Mouse (Mus musculus) intestine, embryonic 15.5 days (tissue): ENCODE measurements at regions not wholly inside any gene's neighbourhood (a gene's known extent, or its start where the extent isn't known, plus 50 kb on each side); places are given as distances from the start of the nearest gene placed in this dataset.
"Not testable (repeated sequence)": the region's sequence is repeated elsewhere in the genome, so short reads cannot be mapped to it uniquely, and the experiment has no call there.

Experiments
- ATAC-seq: fragments of 200-750 bp; cut with Nextera tagmentation; 2 replicates; pipeline ENCODE4 v1.8.0; 2017; ENCODE audit warnings: moderate TSS enrichment, moderate library complexity
- H3K27ac ChIP-seq: fragments of 300-500 bp; sonication (generic); 2 replicates; pipeline ENCODE4 v1.5.1; 2015; ENCODE audit warnings: mild to moderate bottlenecking, inconsistent platforms
- H3K27me3 ChIP-seq: fragments of 300-500 bp; sonication (generic); replicated peaks from 2 replicates; pipeline ENCODE4 v1.6.1; 2015; ENCODE audit warnings: inconsistent platforms
- H3K36me3 ChIP-seq: fragments of 300-500 bp; sonication (generic); 2 replicates; pipeline ENCODE4 v1.6.1; 2015; ENCODE audit warnings: inconsistent platforms
- H3K4me1 ChIP-seq: fragments of 300-500 bp; sonication (generic); replicated peaks from 2 replicates; pipeline ENCODE4 v1.6.1; 2015; ENCODE audit warnings: inconsistent platforms
- H3K4me2 ChIP-seq: fragments of 300-500 bp; sonication (generic); replicated peaks from 2 replicates; pipeline ENCODE4 v1.6.1; 2015; ENCODE audit warnings: mild to moderate bottlenecking, inconsistent platforms
- H3K4me3 ChIP-seq: fragments of 300-500 bp; sonication (generic); replicated peaks from 2 replicates; pipeline ENCODE4 v1.5.1; 2015; ENCODE audit warnings: inconsistent platforms
- H3K9ac ChIP-seq: fragments of 300-500 bp; sonication (generic); 2 replicates; pipeline ENCODE4 v1.6.1; 2015; ENCODE audit warnings: inconsistent platforms
- H3K9me3 ChIP-seq: fragments of 300-500 bp; sonication (generic); 2 replicates; pipeline ENCODE4 v1.6.1; 2016; ENCODE audit warnings: inconsistent platforms
- WGBS: fragments of 180-500 bp; shearing (Covaris S2); methylation state at CpG from one replicate; pipeline ENCODE4 v1.1.7; 2015; 5-methylcytosine and 5-hydroxymethylcytosine counted together

GRCm38 (mm10) chr6:89125916-89126315 is 223.9 kb downstream of the Tpra1 start:
- no peak overlapping the region for H3K27ac ChIP-seq
- no peaks in the 10 kb centered on the region for H3K9me3 ChIP-seq
- ATAC-seq, result no peak
- H3K4me2 ChIP-seq, result no peak overlapping the region
- no peaks in the 10 kb centered on the region for H3K27me3 ChIP-seq
- H3K9ac ChIP-seq, result no peak overlapping the region
- H3K4me1 ChIP-seq, result no peaks in the 10 kb centered on the region
- H3K4me3 ChIP-seq, result no peak overlapping the region
- WGBS, result 49% methylated on average over 9 of the region's 9 CpGs
- H3K36me3 ChIP-seq, result no peaks in the 10 kb centered on the region

- not testable (repeated sequence) for H3K4me3 ChIP-seq, H3K36me3 ChIP-seq, ATAC-seq, H3K27ac ChIP-seq, H3K4me2 ChIP-seq, H3K9me3 ChIP-seq, H3K4me1 ChIP-seq, H3K9ac ChIP-seq, H3K27me3 ChIP-seq
- 48% methylated on average over 5 of the region's 5 CpGs for WGBS
Measured at GRCm38 (mm10) chr6:89128141-89128540, 226.1 kb downstream of the Tpra1 start.

- Histone ChIP-seq H3K36me3 (no peaks in the 10 kb centered on the region), H3K4me1 (no peaks in the 10 kb centered on the region), H3K4me2 (no peak overlapping the region), H3K27me3 (no peaks in the 10 kb centered on the region), H3K27ac (no peak overlapping the region), H3K9ac (no peak overlapping the region), H3K4me3 (no peak overlapping the region), H3K9me3 (no peaks in the 10 kb centered on the region)
- no peak for ATAC-seq
- 83% methylated on average over 3 of the region's 3 CpGs for WGBS
Measured at GRCm38 (mm10) chr6:89140469-89140868, 222.0 kb downstream of the Plxna1 start.

GRCm38 (mm10) chr6:89153027-89153662 is 209.3 kb downstream of the Plxna1 start:
- WGBS, result 58% methylated on average over 11 of the region's 11 CpGs
- H3K9me3 ChIP-seq, result no peaks in the 10 kb centered on the region
- H3K36me3 ChIP-seq, result no peaks in the 10 kb centered on the region
- no peak overlapping the region for H3K4me3 ChIP-seq
- no peak for ATAC-seq
- H3K27ac ChIP-seq, result no peak overlapping the region
- no peaks in the 10 kb centered on the region for H3K4me1 ChIP-seq
- H3K4me2 ChIP-seq, result no peak overlapping the region
- no peaks in the 10 kb centered on the region for H3K27me3 ChIP-seq
- H3K9ac ChIP-seq, result no peak overlapping the region

- Histone ChIP-seq H3K9ac (no peak overlapping the region), H3K27ac (no peak overlapping the region), H3K4me1 (no peaks in the 10 kb centered on the region), H3K27me3 (no peaks in the 10 kb centered on the region), H3K9me3 (no peaks in the 10 kb centered on the region), H3K36me3 (no peaks in the 10 kb centered on the region), H3K4me3 (no peak overlapping the region), H3K4me2 (no peak overlapping the region)
- ATAC-seq, result no peak
- 81% methylated on average over 1 of the region's 1 CpGs for WGBS
Measured at GRCm38 (mm10) chr6:89157501-89157900, 204.9 kb downstream of the Plxna1 start.

GRCm38 (mm10) chr6:89160051-89160450 is 202.4 kb downstream of the Plxna1 start:
- 74% methylated on average over 7 of the region's 7 CpGs for WGBS
- H3K9ac ChIP-seq, result no peak overlapping the region
- H3K4me2 ChIP-seq, result no peak overlapping the region
- no peak overlapping the region for H3K27ac ChIP-seq
- ATAC-seq, result no peak
- no peaks in the 10 kb centered on the region for H3K27me3 ChIP-seq
- H3K9me3 ChIP-seq, result no peaks in the 10 kb centered on the region
- H3K4me3 ChIP-seq, result no peak overlapping the region
- no peaks in the 10 kb centered on the region for H3K4me1 ChIP-seq
- no peaks in the 10 kb centered on the region for H3K36me3 ChIP-seq

GRCm38 (mm10) chr6:89161746-89162145 is 200.7 kb downstream of the Plxna1 start:
- Histone ChIP-seq H3K9ac (no peak overlapping the region), H3K4me2 (no peak overlapping the region), H3K4me3 (no peak overlapping the region), H3K27ac (no peak overlapping the region), H3K9me3 (no peaks in the 10 kb centered on the region), H3K27me3 (no peaks in the 10 kb centered on the region), H3K4me1 (no peaks in the 10 kb centered on the region), H3K36me3 (no peaks in the 10 kb centered on the region)
- 76% methylated on average over 1 of the region's 1 CpGs for WGBS
- ATAC-seq, result no peak

- no peak for ATAC-seq
- H3K4me2 ChIP-seq, result no peak overlapping the region
- H3K4me1 ChIP-seq, result no peaks in the 10 kb centered on the region
- H3K27me3 ChIP-seq, result no peaks in the 10 kb centered on the region
- no peak overlapping the region for H3K27ac ChIP-seq
- H3K9me3 ChIP-seq, result no peaks in the 10 kb centered on the region
- WGBS, result 23% methylated on average over 2 of the region's 2 CpGs
- no peaks in the 10 kb centered on the region for H3K36me3 ChIP-seq
- no peak overlapping the region for H3K4me3 ChIP-seq
- no peak overlapping the region for H3K9ac ChIP-seq
Measured at GRCm38 (mm10) chr6:89169520-89169919, 192.9 kb downstream of the Plxna1 start.

GRCm38 (mm10) chr6:89184920-89185319 is 177.5 kb downstream of the Plxna1 start:
- WGBS, result 81% methylated on average over 2 of the region's 7 CpGs
- ATAC-seq, result not testable (repeated sequence)

GRCm38 (mm10) chr6:89200514-89201284 is 161.7 kb downstream of the Plxna1 start:
- H3K4me1 ChIP-seq, H3K9me3 ChIP-seq, H3K27me3 ChIP-seq, H3K36me3 ChIP-seq, H3K9ac ChIP-seq, H3K27ac ChIP-seq: not testable (repeated sequence)
- WGBS, result 11% methylated on average over 19 of the region's 19 CpGs
- ATAC-seq, result peak; percentile 53; the same call in 1 of the 2 replicates
- peak overlapping the region; percentile 53 for H3K4me2 ChIP-seq
- H3K4me3 ChIP-seq, result peak overlapping the region; percentile 19; the same call in 1 of the 2 replicates

More at GRCm38 (mm10) chr6:89184920-89185319, 177.5 kb downstream of the Plxna1 start:
- not testable (repeated sequence) for H3K27me3 ChIP-seq, H3K4me3 ChIP-seq, H3K36me3 ChIP-seq, H3K4me2 ChIP-seq, H3K27ac ChIP-seq, H3K4me1 ChIP-seq, H3K9ac ChIP-seq, H3K9me3 ChIP-seq

- no peaks in the 10 kb centered on the region for H3K27me3 ChIP-seq
- no peaks in the 10 kb centered on the region for H3K36me3 ChIP-seq
- no peak overlapping the region for H3K4me3 ChIP-seq
- H3K27ac ChIP-seq, result no peak overlapping the region
- no peaks in the 10 kb centered on the region for H3K4me1 ChIP-seq
- no peak overlapping the region for H3K9ac ChIP-seq
- no peak overlapping the region for H3K4me2 ChIP-seq
- no peak for ATAC-seq
- 73% methylated on average over 3 of the region's 3 CpGs for WGBS
- no peaks in the 10 kb centered on the region for H3K9me3 ChIP-seq
Measured at GRCm38 (mm10) chr6:89215021-89215420, 147.4 kb downstream of the Plxna1 start.

- peak; percentile 34; the same call in 1 of the 2 replicates for ATAC-seq
- WGBS, result 14% methylated on average over 27 of the region's 27 CpGs
- Histone ChIP-seq H3K27ac (no peak overlapping the region), H3K4me1 (0 out of 2 replicates have a peak, but pooled peaks cover 3% of the 10 kb centered on the region), H3K9ac (no peak overlapping the region), H3K36me3 (no peaks in the 10 kb centered on the region), H3K9me3 (no peaks in the 10 kb centered on the region), H3K4me3 (no peak overlapping the region), H3K4me2 (peak overlapping the region; percentile 43), H3K27me3 (0 out of 2 replicates have a peak, but pooled peaks cover 6% of the 10 kb centered on the region)
Measured at GRCm38 (mm10) chr6:89235416-89236075, 126.9 kb downstream of the Plxna1 start.
